Mouse (Mus musculus) testis, adult 2 months (tissue): Measurements from ENCODE around the gene Pcx. TPM values are rescaled to one million over a fixed set of nuclear protein-coding genes. Genes with fewer than 3 reads are reported as not detected.

Experiments
- H3K27ac ChIP-seq: fragments of 200-500 bp; 2 replicates; pipeline ENCODE4 v1.5.1; 2012; ENCODE audit warnings: low read depth, low read length; ENCODE audit not compliant: control insufficient read depth, insufficient read depth
- H3K27me3 ChIP-seq: fragments of 200-500 bp; 2 replicates; pipeline ENCODE4 v1.6.1; 2012; ENCODE audit warnings: mild to moderate bottlenecking, low read length, moderate library complexity; ENCODE audit not compliant: control insufficient read depth, insufficient read depth
- H3K36me3 ChIP-seq: fragments of 200-500 bp; 2 replicates; pipeline ENCODE4 v1.6.1; 2012; ENCODE audit warnings: mild to moderate bottlenecking, low read length; ENCODE audit not compliant: control insufficient read depth, insufficient read depth
- H3K4me1 ChIP-seq: fragments of 200-500 bp; 2 replicates; pipeline ENCODE4 v1.6.1; 2012; ENCODE audit warnings: low read length; ENCODE audit not compliant: control insufficient read depth, insufficient read depth
- H3K4me3 ChIP-seq: fragments of 200-500 bp; 2 replicates; pipeline ENCODE4 v1.5.1; 2012; ENCODE audit warnings: low read depth, mild to moderate bottlenecking, low read length, moderate library complexity, mixed read lengths; ENCODE audit not compliant: control insufficient read depth
- CTCF ChIP-seq: fragments of 200-500 bp; IDR thresholded peaks from 2 replicates; pipeline ENCODE4 v1.5.1; 2012; ENCODE audit warnings: low read depth, mild to moderate bottlenecking, inconsistent platforms, low read length, moderate library complexity; ENCODE audit not compliant: control insufficient read depth, insufficient read depth, insufficient replicate concordance
- POLR2A ChIP-seq: fragments of 200-500 bp; IDR thresholded peaks from 2 replicates; pipeline ENCODE4 v1.6.1; 2012; ENCODE audit warnings: low read depth, mild to moderate bottlenecking, inconsistent platforms, low read length, moderate library complexity; ENCODE audit not compliant: control insufficient read depth
- polyA plus RNA-seq: library from polyadenylated mRNA; depleted of rRNA; stranded (reverse); fragments of >200 nt; gene quantifications from 2 replicates; pipeline ENCODE4 v1.2.3, GENCODE M21; 2012

The Pcx gene
- polyA plus RNA-seq, 1 experiment: 14.3 TPM

DNA sequence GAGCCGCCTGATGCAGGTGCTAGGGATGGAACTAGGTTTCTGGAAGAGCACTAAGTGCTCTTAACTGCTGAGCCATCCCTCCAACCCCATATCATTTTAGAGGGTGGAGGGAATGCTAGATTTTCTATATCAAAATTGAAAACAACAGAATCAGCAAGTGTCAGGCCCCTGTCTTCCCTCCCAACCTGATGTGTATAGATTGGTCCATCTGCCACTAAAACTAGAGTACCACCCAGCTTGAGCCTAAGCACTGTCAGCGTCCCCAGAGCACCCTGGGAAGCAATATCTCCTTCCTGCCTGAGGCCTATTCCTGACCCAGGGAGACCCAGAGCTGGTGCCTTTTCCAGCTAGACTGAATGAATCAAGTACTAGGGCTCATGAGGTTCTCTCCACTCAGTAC, 56.6 kb downstream of the Pcx start:
- H3K27ac ChIP-seq: no peak overlapping the region
- no peaks in the 10 kb centered on the region for H3K36me3 ChIP-seq
- no peaks in the 10 kb centered on the region for H3K27me3 ChIP-seq
- TF ChIP-seq CTCF (no peak), POLR2A (no peak)
- H3K4me1 ChIP-seq: no peaks in the 10 kb centered on the region
- no peak overlapping the region for H3K4me3 ChIP-seq

DNA sequence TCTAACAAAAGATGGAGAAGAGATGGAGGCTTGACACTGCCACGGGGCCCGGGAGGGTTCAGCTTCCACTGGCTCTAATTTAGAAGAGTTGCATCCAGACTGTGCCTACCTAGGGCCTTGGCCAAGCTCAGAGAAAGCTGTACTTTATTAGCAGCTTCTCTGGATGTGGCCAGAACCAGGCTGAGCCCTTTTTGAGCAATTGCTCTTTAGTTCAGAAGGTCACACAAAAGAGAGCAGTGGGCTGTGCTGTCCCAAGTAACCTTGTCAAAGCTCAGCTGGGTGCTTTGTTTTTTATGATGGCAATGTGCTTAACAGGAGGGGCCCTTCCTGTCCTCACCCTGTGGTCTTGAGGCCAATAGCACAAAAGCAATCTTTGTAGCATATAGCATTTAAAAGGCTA, 57.4 kb downstream of the Pcx start:
- H3K36me3 ChIP-seq: no peaks in the 10 kb centered on the region
- H3K27ac ChIP-seq: no peak overlapping the region
- H3K4me1 ChIP-seq: no peaks in the 10 kb centered on the region
- no peak for TF ChIP-seq POLR2A
- TF ChIP-seq CTCF: no peak
- H3K4me3 ChIP-seq: no peak overlapping the region
- H3K27me3 ChIP-seq: no peaks in the 10 kb centered on the region

DNA sequence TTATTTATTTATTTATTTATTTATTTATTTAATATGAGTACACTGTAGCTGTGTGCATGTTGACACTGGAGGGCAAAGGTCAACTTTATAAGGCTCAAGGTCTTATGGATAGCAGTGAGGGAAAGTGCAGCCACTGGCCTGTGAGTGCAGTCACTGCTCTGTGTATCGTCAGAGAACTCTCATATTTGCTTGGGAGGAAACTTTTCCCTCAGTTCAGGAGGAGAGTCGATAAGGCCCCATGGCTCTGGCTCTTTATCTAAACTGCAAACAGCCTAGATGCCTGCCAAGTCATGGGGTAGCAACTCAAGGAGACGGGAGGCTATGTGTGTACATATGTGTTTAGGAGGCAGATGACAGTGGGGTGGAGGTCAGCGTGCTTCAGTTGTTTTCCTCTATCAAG, 58.6 kb downstream of the Pcx start:
- H3K36me3 ChIP-seq: no peaks in the 10 kb centered on the region
- no peaks in the 10 kb centered on the region for H3K27me3 ChIP-seq
- no peak for TF ChIP-seq CTCF
- TF ChIP-seq POLR2A: no peak
- no peak overlapping the region for H3K4me3 ChIP-seq
- H3K27ac ChIP-seq: no peak overlapping the region
- no peaks in the 10 kb centered on the region for H3K4me1 ChIP-seq

DNA sequence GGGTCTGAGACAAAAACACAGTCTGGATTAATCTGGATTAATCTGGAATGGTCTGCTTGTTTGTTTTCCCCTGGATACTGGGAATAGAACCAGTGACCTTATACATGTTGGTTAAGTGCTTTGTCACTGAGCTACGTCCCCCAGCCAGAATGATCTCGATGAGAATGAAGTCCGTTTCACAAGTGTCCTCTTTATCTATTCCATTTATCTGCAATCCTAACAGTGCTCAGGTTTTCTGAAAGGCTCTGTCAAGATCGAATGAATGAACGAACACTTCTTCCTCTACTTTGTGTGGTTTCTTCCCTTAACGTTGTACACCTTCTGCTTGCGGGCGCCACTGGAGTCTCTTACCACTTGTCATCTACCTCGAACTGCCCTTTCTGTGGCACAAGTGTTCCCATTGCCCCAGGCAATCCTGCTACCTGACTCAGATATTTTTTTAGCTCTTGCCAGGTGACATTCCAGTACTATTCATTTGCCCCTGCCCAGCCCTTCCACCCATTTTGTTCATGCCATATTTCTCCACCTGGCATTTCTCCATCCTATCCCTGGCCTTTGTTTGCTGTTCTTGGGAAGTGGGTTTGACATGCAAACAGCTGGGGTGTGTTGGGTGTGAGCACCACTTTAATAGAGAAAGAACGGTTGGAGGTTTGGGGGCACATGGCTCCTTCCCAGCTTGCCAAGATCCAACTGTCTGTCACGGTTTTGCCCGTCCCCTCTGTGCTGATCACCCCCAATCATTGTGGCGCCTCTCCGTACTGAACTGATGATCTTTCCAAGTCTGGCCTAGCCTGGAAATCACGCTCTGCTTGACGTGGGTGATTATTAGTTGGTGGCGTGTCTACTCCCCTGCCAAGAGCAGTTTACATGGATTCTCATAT, 59.3 kb downstream of the Pcx start:
- Histone ChIP-seq H3K27me3 (no peaks in the 10 kb centered on the region), H3K36me3 (no peaks in the 10 kb centered on the region), H3K4me1 (no peaks in the 10 kb centered on the region), H3K27ac (no peak overlapping the region), H3K4me3 (no peak overlapping the region)
- TF ChIP-seq POLR2A (no peak), CTCF (no peak)

DNA sequence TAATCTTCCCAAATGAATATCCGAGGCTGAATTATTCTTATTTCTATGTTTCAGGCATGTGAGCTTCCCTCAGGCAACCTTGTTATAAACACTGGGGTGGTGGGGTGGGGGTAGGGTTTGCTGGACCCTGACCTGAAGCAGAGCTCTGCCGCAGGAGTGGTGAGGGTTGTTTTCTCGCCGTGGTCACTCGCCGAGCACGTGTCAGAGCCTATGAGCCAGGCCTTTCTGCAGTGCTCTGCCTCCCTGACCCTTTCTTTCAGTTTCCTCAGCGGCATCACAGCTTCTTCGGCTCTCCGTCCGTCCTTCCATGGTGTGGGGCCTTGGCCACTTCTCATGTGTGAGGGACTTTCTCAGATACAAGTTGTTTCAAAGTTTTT, 60.0 kb downstream of the Pcx start:
- H3K4me3 ChIP-seq: no peak overlapping the region
- no peak overlapping the region for H3K27ac ChIP-seq
- H3K36me3 ChIP-seq: no peaks in the 10 kb centered on the region
- no peaks in the 10 kb centered on the region for H3K4me1 ChIP-seq
- TF ChIP-seq POLR2A: no peak
- no peak for TF ChIP-seq CTCF
- H3K27me3 ChIP-seq: no peaks in the 10 kb centered on the region

DNA sequence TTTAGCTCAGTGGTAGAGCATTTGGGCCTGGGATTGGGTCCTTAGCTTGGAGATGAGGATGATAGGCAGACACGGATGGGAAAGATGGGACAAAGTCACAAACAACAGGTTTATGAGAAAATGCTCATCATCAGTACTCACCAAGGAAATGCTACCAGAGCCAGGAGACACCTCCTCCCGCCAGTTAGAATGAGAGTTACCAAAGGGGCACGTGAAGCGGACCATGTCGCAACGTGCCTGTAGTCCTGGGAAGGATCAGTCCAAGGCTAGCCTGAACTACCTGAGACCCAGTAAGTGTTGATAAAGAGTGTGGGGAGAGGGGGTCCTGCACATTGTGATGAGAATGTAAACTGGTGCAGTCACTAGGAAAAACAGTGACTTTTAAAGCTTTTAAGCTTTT, 60.5 kb downstream of the Pcx start:
- Histone ChIP-seq H3K4me1 (no peaks in the 10 kb centered on the region), H3K27ac (no peak overlapping the region), H3K4me3 (no peak overlapping the region), H3K36me3 (no peaks in the 10 kb centered on the region), H3K27me3 (no peaks in the 10 kb centered on the region)
- no peak for TF ChIP-seq CTCF
- no peak for TF ChIP-seq POLR2A

DNA sequence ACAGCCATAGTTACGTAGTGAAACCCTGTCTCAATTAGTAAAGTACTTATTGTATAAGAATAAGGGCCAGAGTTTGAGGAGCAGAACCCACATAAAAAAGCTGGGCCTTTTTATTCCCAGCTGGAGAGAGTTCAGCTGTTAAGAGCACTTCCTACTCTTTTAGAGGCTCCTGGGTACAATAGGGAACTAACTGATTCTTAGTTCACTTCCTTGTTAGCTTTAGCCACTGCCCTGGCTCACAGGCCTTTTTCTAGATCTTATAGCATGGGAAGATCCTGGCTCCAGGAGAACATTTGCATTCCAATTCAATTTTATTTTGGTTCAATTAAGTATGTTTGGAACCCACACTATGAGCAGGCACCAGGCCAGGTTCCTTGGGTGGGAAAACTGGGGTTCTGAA, 61.4 kb downstream of the Pcx start:
- H3K27ac ChIP-seq: no peak overlapping the region
- H3K4me1 ChIP-seq: no peaks in the 10 kb centered on the region
- H3K4me3 ChIP-seq: no peak overlapping the region
- TF ChIP-seq POLR2A: no peak
- no peak for TF ChIP-seq CTCF
- no peaks in the 10 kb centered on the region for H3K27me3 ChIP-seq
- H3K36me3 ChIP-seq: no peaks in the 10 kb centered on the region

DNA sequence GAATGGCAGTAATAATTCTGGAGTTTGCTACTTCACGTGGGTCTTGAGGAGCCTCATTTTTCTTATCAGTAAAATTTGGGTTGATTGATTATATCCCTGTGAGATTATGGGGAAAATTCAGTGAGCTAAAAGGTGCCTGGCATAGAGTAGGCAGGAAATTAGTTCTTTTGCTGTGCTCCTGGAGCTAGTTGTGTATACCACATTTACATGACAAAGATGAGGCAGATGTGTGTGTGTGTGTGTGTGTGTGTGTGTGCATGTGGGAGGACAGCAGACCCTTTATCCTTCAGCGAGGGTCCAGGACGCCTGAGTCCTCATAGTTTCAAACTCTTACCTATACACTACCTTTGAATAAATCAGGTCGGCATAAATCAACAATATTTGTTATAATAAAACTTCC, 61.8 kb downstream of the Pcx start:
- Histone ChIP-seq H3K4me3 (no peak overlapping the region), H3K27ac (no peak overlapping the region), H3K27me3 (no peaks in the 10 kb centered on the region), H3K4me1 (no peaks in the 10 kb centered on the region), H3K36me3 (no peaks in the 10 kb centered on the region)
- no peak for TF ChIP-seq POLR2A
- TF ChIP-seq CTCF: no peak
